In genomic region chr1:151973110-151973700, GRCm38 (mm10) we compare ENCODE assay signal across 20 mouse cellular contexts.
DNase-seq lines count a peak whose midpoint lies in the region; ATAC-seq and TF ChIP-seq lines count a peak whose summit lies in the region.
"Had no signal": no experiment of that assay in that cellular context is flagged by ENCODE, and none has a peak within 500 bp of the region (broad histone marks: within the 10 kb centered on the region; RNA-seq: fewer than 3 reads in every experiment).

No protein-coding gene starts in this region.

- no peak for TF ChIP-seq POLR2A in thymus, adult 2 months (IDR thresholded peaks at IDR 0.05; ENCODE audit: control insufficient read depth, extremely low read depth, insufficient read depth, low read length, poor library complexity)

- H3K27me3 ChIP-seq in thymus, adult 2 months (ENCODE audit: control insufficient read depth, insufficient read depth, low read length): no peaks in the 10 kb centered on the region
- H3K27me3 ChIP-seq: limb, embryonic 15.5 days; liver, embryonic 15.5 days; midbrain, embryonic 12.5 days had no signal

- peak; percentile 18 for DNase-seq in gastrocnemius, postnatal 25 days
- DNase-seq in gastrocnemius, postnatal 4 days (ENCODE audit: low spot score in 2 of 2): no peak
- DNase-seq in CD4-positive helper T cell, adult 2 months (ENCODE audit: low read depth, low spot score): peak; percentile 61
- peak; percentile 37 for DNase-seq in CD4-positive, CD25-positive, alpha-beta regulatory T cell, adult 2 months (ENCODE audit: low read depth, low spot score)
- DNase-seq in thymus, adult 2 months: no peak
- DNase-seq: adrenal gland, postnatal 36 days; cerebellum, adult 8-10 months; heart, postnatal 10 days; kidney, adult 18-20 months; kidney, postnatal 36 days; right cerebral cortex, postnatal 14 days; thymus, postnatal 4 days had no signal

- peak; percentile 50 for ATAC-seq in inflammation-experienced regulatory T-cells, adult 6 months
- no peak for ATAC-seq in megakaryocyte-erythroid progenitor cell, adult 5-6 weeks (replicated peaks; ENCODE audit: low FRiP score, low TSS enrichment, poor library complexity, severe bottlenecking)
- ATAC-seq: hindbrain, embryonic 16.5 days had no signal

- no peaks in the 10 kb centered on the region; the same call in 1 of the 2 replicates for H3K4me1 ChIP-seq in thymus, adult 2 months (replicated peaks; ENCODE audit: control insufficient read depth, insufficient read depth, low read length)
- H3K4me1 ChIP-seq: liver, embryonic 15.5 days had no signal

- WGBS in thymus, adult 2 months: 48% methylated on average over 5 of the region's 5 CpGs

- H3K4me3 ChIP-seq in thymus, adult 2 months (ENCODE audit: control insufficient read depth, insufficient read depth, low read length): no peak overlapping the region
- H3K4me3 ChIP-seq: limb, embryonic 15.5 days; liver, embryonic 15.5 days; midbrain, embryonic 12.5 days had no signal

- TF ChIP-seq CTCF in thymus, adult 2 months (IDR thresholded peaks at IDR 0.05; ENCODE audit: borderline replicate concordance, control insufficient read depth, extremely low read depth, insufficient read depth, low read length, poor library complexity): no peak

- no peak overlapping the region for H3K27ac ChIP-seq in thymus, adult 2 months (ENCODE audit: control insufficient read depth, insufficient read depth, low read length)
- H3K27ac ChIP-seq: limb, embryonic 15.5 days; liver, embryonic 15.5 days; macrophage; midbrain, embryonic 12.5 days had no signal

- H3K36me3 ChIP-seq in thymus, adult 2 months (ENCODE audit: control insufficient read depth, insufficient read depth, low read length): no peaks in the 10 kb centered on the region
- H3K36me3 ChIP-seq: G1E; limb, embryonic 15.5 days; liver, embryonic 15.5 days; midbrain, embryonic 12.5 days had no signal

Comparison
In these comparisons a context has a peak if more than half of its experiments do, and no peak if none do; other contexts are left out.
1. DNase-seq: peak in gastrocnemius, postnatal 25 days (single experiment), CD4-positive helper T cell, adult 2 months (single experiment) and CD4-positive, CD25-positive, alpha-beta regulatory T cell, adult 2 months (single experiment); none in gastrocnemius, postnatal 4 days (0 of 2) and thymus, adult 2 months (single experiment).